In the genomic region with DNA sequence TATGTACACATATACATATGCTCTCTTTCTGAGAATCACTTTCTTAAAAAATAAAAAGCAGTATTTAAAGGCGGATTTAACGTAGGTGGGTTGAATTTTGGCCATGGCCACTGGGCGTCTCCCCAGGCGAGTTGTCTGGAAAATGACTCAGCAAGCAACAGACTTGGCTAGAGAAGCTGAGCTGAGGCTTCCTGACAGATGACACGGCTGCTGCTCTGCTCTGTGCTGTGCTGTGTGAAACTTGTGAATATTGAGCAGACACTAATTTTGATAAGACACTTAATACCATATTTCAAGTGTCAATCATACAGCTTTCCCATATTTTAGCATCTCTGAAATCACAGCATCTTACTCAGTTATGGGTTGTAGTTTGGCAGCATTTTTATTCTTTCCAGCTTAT, we compare ENCODE assay signal across 13 mouse cellular contexts. TPM values are rescaled to one million over a fixed set of nuclear protein-coding genes. Genes with fewer than 3 reads are reported as not detected.
A peak's percentile ranks its signal among the peaks of the same experiment; 100 is the strongest.
DNase-seq lines count a peak whose midpoint lies in the region; ATAC-seq lines count a peak whose summit lies in the region.
"Had no signal": no experiment of that assay in that cellular context is flagged by ENCODE, and none has a peak within 500 bp of the region (broad histone marks: within the 10 kb centered on the region; RNA-seq: fewer than 3 reads in every experiment).

No protein-coding gene starts in this region.

- no peak overlapping the region for H3K27ac ChIP-seq in heart, embryonic 12.5 days (ENCODE audit: poor library complexity, severe bottlenecking)
- no peak overlapping the region for H3K27ac ChIP-seq in midbrain, embryonic 13.5 days

- peaks cover 23% of the 10 kb centered on the region for H3K4me1 ChIP-seq in heart, embryonic 12.5 days (replicated peaks)
- H3K4me1 ChIP-seq in midbrain, embryonic 13.5 days (replicated peaks) = no peaks in the 10 kb centered on the region

- WGBS in heart, embryonic 12.5 days = 88% methylated on average over 5 of the region's 5 CpGs
- 95% methylated on average over 5 of the region's 5 CpGs for WGBS in midbrain, embryonic 13.5 days

- no peaks in the 10 kb centered on the region for H3K9me3 ChIP-seq in heart, embryonic 12.5 days (replicated peaks)
- no peaks in the 10 kb centered on the region for H3K9me3 ChIP-seq in midbrain, embryonic 13.5 days
- H3K9me3 ChIP-seq: megakaryocyte, embryonic 14.5 days had no signal

- H3K4me2 ChIP-seq in heart, embryonic 12.5 days = no peak overlapping the region
- no peak overlapping the region for H3K4me2 ChIP-seq in midbrain, embryonic 13.5 days (replicated peaks)

- intact Hi-C loops in gastrocnemius, postnatal 14 days (cut with DNase I; ENCODE audit: low total_unique reads) = no loop called here

- DNase-seq in heart, adult 11 months = peak; percentile 92
- peak; percentile 85 for DNase-seq in 3T3-L1 (ENCODE audit: low read depth, low spot score)
- DNase-seq in Muller cell, postnatal 12 days (ENCODE audit: inconsistent ontology term) = peak; percentile 58
- peak; percentile 41 for DNase-seq in gastrocnemius, postnatal 14 days
- DNase-seq in lung, postnatal 25 days (ENCODE audit: low spot score) = no peak
- DNase-seq: adrenal gland, adult 8-10 months; cerebellum, postnatal 10 days; kidney, postnatal 36 days; thymus, postnatal 36 days had no signal

- H3K4me3 ChIP-seq in heart, embryonic 12.5 days = no peak overlapping the region
- H3K4me3 ChIP-seq in midbrain, embryonic 13.5 days (replicated peaks) = no peak overlapping the region

- H3K27me3 ChIP-seq in heart, embryonic 12.5 days (replicated peaks) = no peaks in the 10 kb centered on the region
- no peaks in the 10 kb centered on the region for H3K27me3 ChIP-seq in midbrain, embryonic 13.5 days
- H3K27me3 ChIP-seq: megakaryocyte, embryonic 14.5 days had no signal

- no peak overlapping the region for H3K9ac ChIP-seq in heart, embryonic 12.5 days
- no peak overlapping the region for H3K9ac ChIP-seq in midbrain, embryonic 13.5 days (replicated peaks)

- H3K36me3 ChIP-seq in heart, embryonic 12.5 days = peaks cover 7% of the 10 kb centered on the region
- H3K36me3 ChIP-seq in midbrain, embryonic 13.5 days = peaks cover 28% of the 10 kb centered on the region

- ATAC-seq in heart, embryonic 12.5 days (ENCODE audit: insufficient number of reproducible peaks, low FRiP score) = no peak
- ATAC-seq in midbrain, embryonic 13.5 days = no peak

RNA-seq across cellular contexts. Expression of gene Slc12a3, which starts 38.4 kb away (rescaled TPM):
- 0.10 TPM in 1 of 2 replicates, not detected in the other for polyA plus RNA-seq in heart, embryonic 12.5 days (2016; fragmentation: Nextera tagmentation; extraction: Ambion mirVana)
- not detected for total RNA-seq in gastrocnemius, postnatal 14 days (2021)
- 0.09 and 0.12 TPM in 2 replicates for polyA plus RNA-seq in midbrain, embryonic 13.5 days (2015; fragmentation: Nextera tagmentation; extraction: Ambion mirVana)
- polyA plus RNA-seq: heart, embryonic 14.5 days had no signal
